Mouse (Mus musculus): ENCODE results near the gene Ell3. TPM values are rescaled to one million over a fixed set of nuclear protein-coding genes. Genes with fewer than 3 reads are reported as not detected.

The Ell3 gene
- polyA plus RNA-seq (2017; shearing (Covaris generic)), result 0.87 TPM

GRCm38 (mm10) chr2:121444178-121444577 lies at the start of gene Ell3:
Gene Ell3, minus strand, starts transcription at chr2:121444278.

DNA sequence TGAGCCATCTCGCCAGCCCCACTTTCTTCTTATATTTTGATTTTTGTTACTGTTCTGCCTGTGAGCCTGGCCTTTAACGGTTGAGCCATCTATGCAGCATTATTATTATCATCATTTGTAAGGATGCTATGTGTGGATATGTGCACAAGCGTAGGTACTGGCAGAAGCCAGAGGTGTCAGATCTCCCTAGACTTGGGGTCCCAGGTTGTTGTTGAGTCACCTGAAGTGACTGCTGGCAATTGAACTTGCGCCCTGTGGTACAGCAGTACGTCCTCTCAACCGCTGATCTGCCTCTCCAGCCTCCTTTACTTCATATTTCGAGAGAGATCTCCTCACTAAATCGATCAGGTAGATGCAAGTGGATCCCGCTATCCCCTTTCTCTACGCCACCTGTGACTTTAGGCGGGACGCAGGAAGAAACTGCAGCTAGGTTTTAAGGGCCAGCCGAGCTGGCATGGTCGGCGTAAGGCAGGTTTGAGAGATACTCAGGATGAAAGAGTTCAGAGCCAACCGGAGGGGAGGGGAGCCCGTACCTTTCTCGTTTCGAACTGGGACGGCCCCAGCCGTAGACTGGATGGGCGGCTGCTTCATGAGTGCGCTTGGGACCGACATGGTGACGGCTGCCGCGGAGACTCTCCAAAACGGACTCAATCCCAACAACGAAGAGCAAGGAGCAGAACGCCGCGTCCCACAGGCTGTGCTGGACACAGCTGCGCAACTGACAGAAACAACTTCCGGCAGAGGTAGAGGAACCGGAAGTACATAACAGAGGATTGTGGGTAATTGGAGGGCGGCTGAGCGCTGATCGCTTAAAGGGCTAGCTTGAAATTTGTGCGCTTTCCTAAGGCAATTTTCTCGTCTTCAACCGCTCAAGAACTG lies 29.5 kb upstream of the Ell3 start, which contains the start of gene Mfap1b:
Gene Mfap1b (minus strand): TSS at position 767 of the 879 bp plus-strand sequence.

DNA sequence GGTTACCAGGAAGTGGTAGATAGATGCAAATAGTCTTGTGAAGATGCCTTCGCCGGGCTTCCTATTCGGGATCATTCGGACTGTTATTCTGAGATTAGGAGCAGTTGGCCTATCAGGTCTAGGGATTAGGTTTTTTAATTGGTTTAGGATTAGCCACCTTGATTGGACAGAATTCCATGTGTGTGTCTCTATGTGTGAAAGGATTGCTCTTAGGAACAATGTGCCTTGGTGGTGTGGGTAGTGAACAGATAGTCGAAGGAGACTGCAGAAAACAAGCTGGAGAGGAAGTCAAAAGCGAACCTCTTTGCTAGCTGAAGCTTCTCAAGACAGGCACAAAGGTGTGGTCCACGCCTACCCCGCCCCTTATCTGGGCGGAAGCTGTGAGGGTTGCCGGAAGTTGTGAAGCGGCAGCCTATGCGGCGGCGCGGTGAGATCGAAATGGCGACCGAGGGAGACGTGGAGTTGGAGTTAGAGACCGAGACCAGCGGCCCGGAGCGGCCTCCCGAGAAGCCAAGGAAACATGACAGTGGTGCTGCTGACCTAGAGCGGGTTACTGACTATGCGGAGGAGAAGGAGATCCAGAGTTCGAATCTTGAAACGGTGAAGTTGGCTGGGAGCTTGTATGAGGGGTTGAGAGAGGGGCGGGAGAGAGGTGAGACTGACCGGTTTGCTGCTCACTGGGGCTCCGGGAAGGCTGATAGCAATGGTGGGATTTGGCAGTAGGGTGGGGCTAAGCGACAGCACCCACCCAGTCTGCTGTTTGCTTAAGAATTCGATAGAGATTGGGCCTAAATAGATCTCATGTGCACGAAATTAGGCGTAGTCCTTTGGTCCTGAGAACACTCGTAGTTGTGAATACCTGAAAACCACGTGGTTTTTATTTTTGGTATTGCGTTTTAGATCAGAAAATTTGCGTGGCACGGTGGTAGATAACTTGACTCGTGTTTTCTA lies 12.9 kb upstream of the Ell3 start, which contains the start of gene Serinc4:
Gene Serinc4 (minus strand): TSS at position 90 of the 951 bp plus-strand sequence.

GRCm38 (mm10) chr2:121452990-121453389 lies 8.9 kb upstream of the Ell3 start, which contains the start of gene Hypk:
Gene Hypk, plus strand, starts transcription at chr2:121453290.

GRCm38 (mm10) chr2:121448739-121449535 lies 4.9 kb upstream of the Ell3 start, which contains the start of gene Serf2:
Gene Serf2, plus strand, starts transcription at chr2:121449195.

DNA sequence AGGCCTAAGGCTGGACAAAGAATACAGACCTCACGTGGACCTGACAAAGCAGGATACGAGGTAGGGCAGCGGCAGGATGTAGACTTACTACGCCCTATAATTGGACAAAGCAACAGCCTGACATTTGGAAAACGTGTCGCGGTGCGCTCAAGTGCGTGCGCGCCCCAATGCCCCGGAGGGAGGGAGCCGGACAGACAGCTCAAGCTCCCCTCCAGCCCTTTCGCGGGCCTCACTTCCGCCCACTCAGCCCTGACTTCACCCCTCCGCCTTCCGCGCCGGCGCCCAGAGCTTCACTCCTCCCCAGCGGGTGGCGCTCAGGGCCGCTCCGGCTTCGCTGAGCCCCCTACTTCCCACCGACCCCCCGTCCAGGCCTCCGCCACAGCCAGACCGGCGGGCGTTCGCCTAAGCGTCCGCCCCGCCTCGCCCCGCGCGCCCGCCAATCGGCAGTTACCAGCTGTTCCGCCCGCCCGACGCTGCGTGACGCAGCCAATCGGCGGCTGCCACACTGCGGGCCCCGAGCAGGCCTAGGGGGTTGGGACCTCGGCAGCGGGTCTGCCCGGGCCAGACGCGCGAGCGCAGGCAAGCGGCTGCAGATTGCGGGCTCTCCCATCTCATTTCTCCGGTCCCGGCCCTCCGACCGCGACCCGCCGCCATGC lies 30.6 kb downstream of the Ell3 start, which contains the start of the genes Pdia3 and Catsper2:
Gene Pdia3 (plus strand): TSS at position 389 of the 656 bp plus-strand sequence.
Gene Catsper2 (minus strand): TSS at position 406 of the 656 bp plus-strand sequence.

Other genes with a start within 250 kb of the Ell3 start
- 82.4 TPM for gene Trp53bp1, start 172.9 kb downstream of the Ell3 start, polyA plus RNA-seq (2017; shearing (Covaris generic))
- 0.06 TPM for gene Map1a, start 154.7 kb downstream of the Ell3 start, polyA plus RNA-seq (2017; shearing (Covaris generic))
- gene Ppip5k1, start 88.9 kb downstream of the Ell3 start, polyA plus RNA-seq (2017; shearing (Covaris generic)), result 15.4 TPM
- not detected for gene Ckmt1, start 86.6 kb downstream of the Ell3 start, polyA plus RNA-seq (2017; shearing (Covaris generic))
- gene Strc, start 57.1 kb downstream of the Ell3 start, polyA plus RNA-seq (2017; shearing (Covaris generic)), result 0.16 TPM
- gene Pdia3, start 30.5 kb downstream of the Ell3 start, polyA plus RNA-seq (2017; shearing (Covaris generic)), result 623 TPM
- gene Catsper2, start 30.5 kb downstream of the Ell3 start, polyA plus RNA-seq (2017; shearing (Covaris generic)), result 2.0 TPM
- 565 TPM for gene Serf2, start 4.9 kb upstream of the Ell3 start, polyA plus RNA-seq (2017; shearing (Covaris generic))
- gene Hypk, start 9.0 kb upstream of the Ell3 start, polyA plus RNA-seq (2017; shearing (Covaris generic)), result 143 TPM
- not detected for gene Serinc4, start 12.5 kb upstream of the Ell3 start, polyA plus RNA-seq (2017; shearing (Covaris generic))
- 103 TPM for gene Mfap1b, start 29.8 kb upstream of the Ell3 start, polyA plus RNA-seq (2017; shearing (Covaris generic))
- 36.1 TPM for gene Mfap1a, start 62.4 kb upstream of the Ell3 start, polyA plus RNA-seq (2017; shearing (Covaris generic))
- 8.7 TPM for gene Wdr76, start 62.4 kb upstream of the Ell3 start, polyA plus RNA-seq (2017; shearing (Covaris generic))

Data from activated CD4-positive, CD25-positive, alpha-beta regulatory T cell, adult 9 weeks (primary cell).